Mouse (Mus musculus): ENCODE results near the gene Rin1.

The Rin1 gene

GRCm38 (mm10) chr19:5045531-5045930 is 4.8 kb upstream of the Rin1 start:
- no peak for DNase-seq

- DNase-seq, result peak in 1 of 2 experiments; percentile 22
These were observed 1.9 kb upstream of the Rin1 start for GRCm38 (mm10) chr19:5048138-5049056.

- DNase-seq, result no peak
These were observed 956 bp upstream of the Rin1 start for GRCm38 (mm10) chr19:5049325-5049724.

GRCm38 (mm10) chr19:5051031-5051430 is 750 bp downstream of the Rin1 start:
- peak in 1 of 2 experiments; percentile 40 for DNase-seq

GRCm38 (mm10) chr19:5051515-5051914 is 1.2 kb downstream of the Rin1 start:
- peak in 1 of 2 experiments; percentile 25 for DNase-seq

GRCm38 (mm10) chr19:5052166-5052822 is 2.0 kb downstream of the Rin1 start:
- DNase-seq, result no peak

- no peak for DNase-seq
These were observed 2.6 kb downstream of the Rin1 start for GRCm38 (mm10) chr19:5052853-5053252.

GRCm38 (mm10) chr19:5053909-5054308 is 3.6 kb downstream of the Rin1 start:
- peak; percentile 61 to 72 for DNase-seq

- DNase-seq, result peak; percentile 62 to 72
These were observed 6.0 kb downstream of the Rin1 start for GRCm38 (mm10) chr19:5056251-5056650.

- DNase-seq, result peak; percentile 65 to 78
These were observed 7.8 kb downstream of the Rin1 start for GRCm38 (mm10) chr19:5057876-5058775.

- DNase-seq, result peak; percentile 60 to 81
These were observed 8.8 kb downstream of the Rin1 start for GRCm38 (mm10) chr19:5058801-5059771.

- DNase-seq, result peak; percentile 62 to 87
These were observed 10.4 kb downstream of the Rin1 start for GRCm38 (mm10) chr19:5060365-5061330.

GRCm38 (mm10) chr19:5062041-5062440 is 11.8 kb downstream of the Rin1 start:
- DNase-seq, result no peak

- no peak for DNase-seq
These were observed 12.2 kb downstream of the Rin1 start for GRCm38 (mm10) chr19:5062446-5062845.

- peak in 1 of 2 experiments; percentile 51 for DNase-seq
These were observed 14.8 kb downstream of the Rin1 start for GRCm38 (mm10) chr19:5065104-5065503.

- DNase-seq, result peak in 1 of 2 experiments; percentile 33
These were observed 16.9 kb downstream of the Rin1 start for GRCm38 (mm10) chr19:5067040-5067799.

GRCm38 (mm10) chr19:5067867-5068569 is 17.7 kb downstream of the Rin1 start, which contains the start of gene Cd248:
Gene Cd248 (plus strand): TSS chr19:5068078.
- peak; percentile 75 to 91 for DNase-seq

- DNase-seq, result no peak
These were observed 18.4 kb downstream of the Rin1 start for GRCm38 (mm10) chr19:5068570-5069234.

All from lung, postnatal 4 days (tissue).